Mouse (Mus musculus): Measurements from ENCODE around the gene Srrd.
A peak's percentile ranks its signal among the peaks of the same experiment; 100 is the strongest.

Gene Srrd

GRCm38 (mm10) chr5:112342463-112343204 lies at the start of gene Srrd, which contains the start of gene Hps4:
Srrd (minus strand) TSS chr5:112343040.
Hps4 (plus strand) TSS chr5:112343083.
- DNase-seq (ENCODE audit: low read depth, low spot score), result no peak

- DNase-seq (ENCODE audit: low read depth, low spot score), result no peak
Measured at GRCm38 (mm10) chr5:112391676-112392323, 49.0 kb upstream of the Srrd start.

DNA sequence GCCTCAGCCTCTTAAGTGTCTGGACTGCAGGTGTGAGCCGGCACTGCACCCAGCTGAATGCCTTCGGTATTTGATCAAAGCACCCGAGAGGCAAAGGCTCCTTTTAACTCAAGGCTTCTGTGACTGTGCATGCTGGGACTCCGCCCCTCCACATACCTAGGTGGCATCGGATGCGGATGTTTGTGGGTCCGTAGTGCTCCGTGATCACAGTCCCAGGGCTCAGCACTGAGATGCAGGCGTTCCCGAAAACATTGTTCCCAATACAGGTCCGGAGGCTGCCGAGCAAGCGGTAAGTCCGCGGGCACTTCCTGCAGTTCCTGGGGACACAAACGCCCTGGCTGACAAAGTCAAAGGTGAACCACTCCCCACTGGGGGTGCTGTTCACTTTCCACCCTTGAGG lies 48.2 kb upstream of the Srrd start:
- DNase-seq (ENCODE audit: low read depth, low spot score), result no peak

DNA sequence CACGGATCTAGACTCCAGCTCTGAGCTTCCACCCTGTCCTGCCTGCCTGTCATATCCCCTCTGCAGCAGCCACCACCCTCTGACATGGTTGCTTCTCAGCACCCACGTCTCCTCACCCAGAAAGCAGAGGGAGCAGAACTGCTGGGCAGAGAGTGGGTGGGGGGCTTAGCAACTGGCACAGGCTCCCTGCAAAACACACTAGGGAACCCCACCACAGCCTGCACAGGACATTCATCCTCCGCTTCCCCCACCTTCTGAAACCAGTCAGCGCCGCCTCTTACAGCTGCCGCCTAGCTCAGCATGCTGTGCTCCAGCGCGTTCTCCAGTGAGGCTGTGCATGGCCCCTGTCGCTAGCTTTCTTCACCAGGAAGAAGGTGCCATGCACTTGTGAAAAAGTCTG lies 46.5 kb upstream of the Srrd start:
- no peak for DNase-seq (ENCODE audit: low read depth, low spot score)

DNA sequence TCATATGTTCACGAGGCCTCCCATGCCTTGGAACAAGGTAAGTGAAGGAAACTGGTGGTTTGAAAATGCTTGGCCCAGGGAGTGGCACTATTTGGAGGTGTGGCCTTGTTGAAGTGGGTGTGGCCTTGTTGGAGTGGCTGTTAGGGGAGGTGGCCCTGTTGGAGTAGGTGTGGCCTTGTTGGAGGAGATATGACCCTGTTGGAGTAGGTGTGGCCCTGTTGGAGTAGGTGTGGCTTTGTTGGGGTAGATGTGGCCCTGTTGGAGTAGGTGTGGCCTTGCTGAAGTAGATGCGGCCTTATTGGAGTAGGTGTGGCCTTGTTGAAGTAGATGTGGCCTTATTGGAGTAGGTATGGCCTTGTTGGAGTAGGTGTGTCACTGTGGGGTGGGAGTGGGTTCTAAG lies 43.1 kb upstream of the Srrd start:
- no peak for DNase-seq (ENCODE audit: low read depth, low spot score)

- no peak for DNase-seq (ENCODE audit: low read depth, low spot score)
Measured at GRCm38 (mm10) chr5:112384805-112385472, 42.1 kb upstream of the Srrd start.

GRCm38 (mm10) chr5:112382641-112383330 lies 39.9 kb upstream of the Srrd start:
- no peak for DNase-seq (ENCODE audit: low read depth, low spot score)

DNA sequence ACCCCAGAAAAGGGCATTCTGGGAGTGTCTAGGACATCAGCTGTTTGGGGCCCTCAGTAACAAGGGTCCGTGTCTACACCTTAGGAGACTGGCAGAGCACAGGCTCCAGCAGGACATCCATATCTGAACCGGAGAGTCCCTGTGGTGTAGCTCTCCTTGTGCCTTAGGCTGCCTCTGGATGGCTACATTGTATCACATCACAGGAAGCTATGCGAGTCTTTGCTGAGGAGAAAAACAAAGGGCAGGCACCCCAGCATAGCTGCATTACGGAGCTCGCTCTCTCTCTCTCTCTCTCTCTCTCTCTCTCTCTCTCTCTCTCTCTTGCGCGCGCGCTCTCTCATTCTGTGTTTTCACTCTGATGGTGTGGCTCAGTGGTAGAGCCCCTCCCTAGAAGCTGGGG lies 39.2 kb upstream of the Srrd start:
- DNase-seq (ENCODE audit: low read depth, low spot score), result no peak

- no peak for DNase-seq (ENCODE audit: low read depth, low spot score)
Measured at GRCm38 (mm10) chr5:112381154-112381553, 38.3 kb upstream of the Srrd start.

DNA sequence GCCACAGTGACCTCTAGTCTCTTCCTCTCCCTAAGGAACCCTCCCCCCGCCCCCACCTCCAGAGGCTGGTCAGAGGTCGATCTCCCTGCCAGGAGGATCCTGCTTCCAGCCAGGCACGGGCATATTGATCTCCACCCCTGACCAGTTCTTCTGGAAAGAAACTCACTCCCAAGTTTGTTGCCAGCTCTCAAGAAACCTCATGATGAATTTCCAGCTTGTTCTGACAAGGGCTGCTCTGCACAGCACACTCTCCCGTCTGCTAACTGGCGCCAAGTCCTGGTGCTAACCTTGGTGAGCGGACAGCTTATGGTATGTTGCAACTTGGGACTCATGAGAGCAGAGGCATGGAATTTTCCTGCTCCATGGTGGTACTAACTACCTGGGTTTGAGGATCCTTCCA lies 35.9 kb upstream of the Srrd start:
- no peak for DNase-seq (ENCODE audit: low read depth, low spot score)

DNA sequence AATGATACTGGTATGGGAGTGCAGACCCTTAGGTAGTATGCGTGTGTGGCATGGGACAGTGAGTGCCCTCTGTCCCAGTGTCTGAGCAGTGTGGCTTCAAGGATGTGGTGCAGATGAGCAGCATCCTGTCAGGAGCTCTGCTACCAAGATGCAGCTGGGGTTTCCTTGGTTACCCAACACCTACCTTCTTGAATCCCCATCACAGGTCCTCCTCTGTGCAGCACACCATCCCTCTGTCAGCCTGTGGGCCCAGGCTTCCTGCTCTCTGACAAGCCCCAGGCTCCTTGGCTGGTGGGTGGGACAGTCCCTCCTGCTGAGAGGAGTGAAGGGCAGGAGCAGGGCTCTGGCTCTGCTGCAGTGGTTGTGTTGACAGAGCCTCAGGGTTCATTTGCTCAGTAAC lies 34.5 kb upstream of the Srrd start:
- DNase-seq (ENCODE audit: low read depth, low spot score), result no peak

- no peak for DNase-seq (ENCODE audit: low read depth, low spot score)
Measured at GRCm38 (mm10) chr5:112376111-112376510, 33.3 kb upstream of the Srrd start.

DNA sequence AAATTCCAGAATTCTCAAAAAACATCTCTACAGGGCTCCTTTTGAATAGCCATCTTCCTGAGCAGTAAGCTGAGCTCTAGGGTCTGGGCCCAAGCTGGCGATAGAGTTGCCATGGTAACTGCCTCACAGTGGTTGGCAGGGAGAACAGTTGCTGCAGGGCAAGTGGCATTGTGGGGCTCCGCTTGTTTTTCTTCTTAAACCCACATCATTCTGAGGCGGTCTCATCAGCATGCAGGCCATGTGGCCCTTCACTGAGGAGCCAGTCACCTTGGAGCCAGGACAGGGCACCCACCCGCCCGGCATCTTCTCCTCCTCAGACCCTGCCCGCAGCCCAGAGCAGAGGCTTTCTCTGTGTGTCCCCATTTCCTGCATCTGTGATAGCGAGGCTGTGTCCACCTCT lies 29.1 kb upstream of the Srrd start:
- DNase-seq (ENCODE audit: low read depth, low spot score), result peak; percentile 81

- no peak for DNase-seq (ENCODE audit: low read depth, low spot score)
Measured at GRCm38 (mm10) chr5:112370236-112370813, 27.5 kb upstream of the Srrd start.

- DNase-seq (ENCODE audit: low read depth, low spot score), result no peak
Measured at GRCm38 (mm10) chr5:112369326-112369725, 26.5 kb upstream of the Srrd start.

GRCm38 (mm10) chr5:112368666-112369065 lies 25.8 kb upstream of the Srrd start:
- no peak for DNase-seq (ENCODE audit: low read depth, low spot score)

DNA sequence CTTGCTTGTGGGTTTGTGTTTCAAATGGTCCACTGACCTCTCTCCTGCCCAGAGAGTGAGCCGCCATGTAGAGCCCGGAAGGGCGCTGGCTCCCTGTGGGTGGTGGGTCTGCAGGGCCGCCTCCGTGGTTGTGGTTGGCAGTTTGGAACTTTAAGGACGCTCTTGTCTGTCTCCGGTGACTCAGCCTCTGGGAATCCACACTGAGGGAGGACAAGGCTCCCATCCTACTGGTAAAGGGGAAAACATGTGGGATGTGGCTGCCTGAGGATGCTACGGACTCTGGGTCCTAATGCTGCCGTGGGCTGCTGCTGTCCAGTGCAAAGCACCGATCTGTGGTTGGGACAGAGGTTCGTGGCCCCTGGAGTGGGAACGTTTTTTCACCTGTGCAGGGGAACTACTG lies 25.1 kb upstream of the Srrd start:
- DNase-seq (ENCODE audit: low read depth, low spot score), result no peak

- DNase-seq (ENCODE audit: low read depth, low spot score), result no peak
Measured at GRCm38 (mm10) chr5:112367338-112367737, 24.5 kb upstream of the Srrd start.

GRCm38 (mm10) chr5:112366879-112367278 lies 24.0 kb upstream of the Srrd start:
- DNase-seq (ENCODE audit: low read depth, low spot score), result no peak

- no peak for DNase-seq (ENCODE audit: low read depth, low spot score)
Measured at GRCm38 (mm10) chr5:112364184-112364797, 21.5 kb upstream of the Srrd start.

- no peak for DNase-seq (ENCODE audit: low read depth, low spot score)
Measured at GRCm38 (mm10) chr5:112360077-112360476, 17.2 kb upstream of the Srrd start.
